Mouse (Mus musculus) lung, adult 2 months (tissue): ENCODE results near the gene Srpr.

ENCODE experiments used
- CTCF ChIP-seq: fragments of 200-500 bp; IDR thresholded peaks from 2 replicates; pipeline ENCODE4 v1.5.1; 2011; ENCODE audit warnings: mild to moderate bottlenecking, low read length, control low read depth; ENCODE audit not compliant: insufficient read depth
- POLR2A ChIP-seq: fragments of 200-500 bp; IDR thresholded peaks from 2 replicates; pipeline ENCODE4 v1.6.1; 2011; ENCODE audit warnings: low read depth, mild to moderate bottlenecking, control low read depth, low read length, borderline replicate concordance; ENCODE audit errors: extremely low read depth

GRCm38 (mm10) chr9:35264509-35264908 is 64.5 kb downstream of the Srpr start:
- no peak for TF ChIP-seq POLR2A
- TF ChIP-seq CTCF: no peak
